Mouse (Mus musculus) CH12.LX (cell line): ENCODE measurements at regions not wholly inside any gene's neighbourhood (a gene's known extent, or its start where the extent isn't known, plus 50 kb on each side); places are given as distances from the start of the nearest gene placed in this dataset.

Experiments used
- DNase-seq: peaks from one replicate; pipeline ENCODE4 v3.0.0-alpha.2; 2013; ENCODE audit errors: extremely low read depth
- H3K27ac ChIP-seq: 2 replicates; pipeline ENCODE4 v1.5.1; 2012; ENCODE audit warnings: low read depth, mild to moderate bottlenecking, control low read depth, moderate library complexity; ENCODE audit not compliant: insufficient read depth
- H3K27me3 ChIP-seq: replicated peaks from 2 replicates; pipeline ENCODE3; 2012; ENCODE audit warnings: inconsistent platforms
- H3K36me3 ChIP-seq, 2 experiments: replicated peaks in 1 of 2; 2 replicates each; pipeline versions ENCODE3 to v1.6.1; 2012; ENCODE audit warnings: inconsistent platforms in 1 of 2, low read length in 1 of 2, mild to moderate bottlenecking in 1 of 2, mixed read lengths in 1 of 2, moderate library complexity in 1 of 2; ENCODE audit not compliant: control insufficient read depth in 1 of 2, insufficient read depth in 1 of 2
- H3K4me1 ChIP-seq, 2 experiments: 2 replicates each; pipeline ENCODE4 v1.6.1; 2012; ENCODE audit warnings: inconsistent platforms in 1 of 2, moderate library complexity in 1 of 2; ENCODE audit not compliant: insufficient read depth in 2 of 2, control insufficient read depth in 1 of 2
- H3K4me2 ChIP-seq: 2 replicates; pipeline ENCODE4 v1.6.1; 2012; ENCODE audit warnings: low read depth, mild to moderate bottlenecking, control low read depth; ENCODE audit not compliant: poor library complexity, insufficient read depth, severe bottlenecking
- H3K4me3 ChIP-seq, 3 experiments: fragments of 150-350 bp in 1 of 3; sonication (generic) in 1 of 3; replicated peaks in 1 of 3; 2 replicates each; pipeline versions ENCODE3 to v1.5.1; 2011 to 2012; ENCODE audit warnings: low read depth in 2 of 3, low read length in 2 of 3, mild to moderate bottlenecking in 2 of 3, moderate library complexity in 2 of 3, control low read depth in 1 of 3, improper control_type of control experiment in 1 of 3, inconsistent platforms in 1 of 3, mixed read lengths in 1 of 3; ENCODE audit not compliant: poor library complexity in 1 of 3
- H3K79me2 ChIP-seq: replicated peaks from 2 replicates; pipeline ENCODE4 v1.6.1; 2012; ENCODE audit warnings: mild to moderate bottlenecking, moderate library complexity; ENCODE audit not compliant: control insufficient read depth, poor library complexity, insufficient read depth, severe bottlenecking; ENCODE audit errors: extremely low read depth
- H3K9ac ChIP-seq: 2 replicates; pipeline ENCODE4 v1.6.1; 2012; ENCODE audit warnings: low read depth, mild to moderate bottlenecking, control low read depth, moderate library complexity; ENCODE audit not compliant: insufficient read depth
- H3K9me3 ChIP-seq: replicated peaks from 2 replicates; pipeline ENCODE3; 2012; ENCODE audit warnings: low read length, inconsistent platforms, mixed read lengths
- CHD2 ChIP-seq: IDR thresholded peaks from 2 replicates; pipeline ENCODE4 v1.6.1; 2011; ENCODE audit warnings: low read length, improper control_type of control experiment
- CTCF ChIP-seq, 2 experiments: IDR thresholded peaks in 1 of 2; conservative IDR thresholded peaks in 1 of 2; 2 replicates each; pipeline ENCODE4 v1.5.1; 2011 to 2012; ENCODE audit warnings: low read depth in 2 of 2, low read length in 2 of 2, improper control_type of control experiment in 1 of 2, inconsistent platforms in 1 of 2, mild to moderate bottlenecking in 1 of 2, moderate library complexity in 1 of 2
- ELF1 ChIP-seq: IDR thresholded peaks from 2 replicates; pipeline ENCODE4 v1.6.1; 2014; ENCODE audit warnings: low read depth, mild to moderate bottlenecking, inconsistent platforms, low read length, improper control_type of control experiment
- EP300 ChIP-seq: IDR thresholded peaks from 2 replicates; pipeline ENCODE4 v1.6.1; 2011; ENCODE audit warnings: low read length, improper control_type of control experiment
- ETS1 ChIP-seq: conservative IDR thresholded peaks from 2 replicates; pipeline ENCODE4 v1.6.1; 2012; ENCODE audit warnings: low read depth, mild to moderate bottlenecking, inconsistent platforms, low read length, improper control_type of control experiment, moderate library complexity
- GABPA ChIP-seq: IDR thresholded peaks from 2 replicates; pipeline ENCODE4 v1.6.1; 2012; ENCODE audit warnings: low read depth, low read length, improper control_type of control experiment, inconsistent platforms; ENCODE audit not compliant: insufficient replicate concordance
- HCFC1 ChIP-seq: IDR thresholded peaks from 2 replicates; pipeline ENCODE4 v1.6.1; 2012; ENCODE audit warnings: low read depth, mild to moderate bottlenecking, inconsistent platforms, low read length, improper control_type of control experiment
- JUN ChIP-seq: IDR thresholded peaks from 2 replicates; pipeline ENCODE4 v1.6.1; 2011; ENCODE audit warnings: low read depth, mild to moderate bottlenecking, low read length, improper control_type of control experiment, moderate library complexity; ENCODE audit not compliant: insufficient read depth
- JUND ChIP-seq: conservative IDR thresholded peaks from 2 replicates; pipeline ENCODE4 v1.6.1; 2011; ENCODE audit warnings: low read depth, low read length, improper control_type of control experiment
- MAZ ChIP-seq: IDR thresholded peaks from 2 replicates; pipeline ENCODE4 v1.6.1; 2012; ENCODE audit warnings: low read depth, mild to moderate bottlenecking, inconsistent platforms, low read length, improper control_type of control experiment, moderate library complexity
- POLR2AphosphoS2 ChIP-seq: IDR thresholded peaks from 2 replicates; pipeline ENCODE4 v1.6.1; 2011; ENCODE audit warnings: low read depth, low read length, improper control_type of control experiment
- RAD21 ChIP-seq: IDR thresholded peaks from 2 replicates; pipeline ENCODE4 v1.6.1; 2011; ENCODE audit warnings: low read depth, mild to moderate bottlenecking, low read length, improper control_type of control experiment, moderate library complexity
- RCOR1 ChIP-seq: conservative IDR thresholded peaks from 2 replicates; pipeline ENCODE4 v1.6.1; 2012; ENCODE audit warnings: low read depth, mild to moderate bottlenecking, inconsistent platforms, low read length, improper control_type of control experiment
- SMC3 ChIP-seq: IDR thresholded peaks from 2 replicates; pipeline ENCODE4 v1.6.1; 2011; ENCODE audit warnings: low read depth, low read length, improper control_type of control experiment
- UBTF ChIP-seq: IDR thresholded peaks from 2 replicates; pipeline ENCODE4 v1.6.1; 2012; ENCODE audit warnings: low read depth, mild to moderate bottlenecking, inconsistent platforms, low read length, improper control_type of control experiment, moderate library complexity
- USF1 ChIP-seq: IDR thresholded peaks from 2 replicates; pipeline ENCODE4 v1.6.1; 2014; ENCODE audit warnings: low read depth, mild to moderate bottlenecking, inconsistent platforms, low read length, improper control_type of control experiment
- USF2 ChIP-seq: conservative IDR thresholded peaks from 2 replicates; pipeline ENCODE4 v1.6.1; 2011; ENCODE audit warnings: low read depth, low read length, improper control_type of control experiment
- ZC3H11A ChIP-seq: IDR thresholded peaks from 2 replicates; pipeline ENCODE4 v1.6.1; 2012; ENCODE audit warnings: low read depth, mild to moderate bottlenecking, inconsistent platforms, low read length, improper control_type of control experiment
- dilution Hi-C: fragments of 300-500 bp; cut with MboI; formaldehyde crosslinking; loops from 2 replicates; pipeline ENCODE4 v1.14.3; 2020; ENCODE audit warnings: low sequenced_read_pairs; ENCODE audit not compliant: extremely low pct_unique_long_range_greater_than_20kb, extremely low pct_ligation_motif_present
- in situ Hi-C: fragments of 300-500 bp; cut with MboI; formaldehyde crosslinking; loops from 3 replicates; pipeline ENCODE4 v1.14.3; 2019; ENCODE audit warnings: low sequenced_read_pairs, low pct_ligation_motif_present, low pct_unique_long_range_greater_than_20kb, mixed read lengths

- H3K4me2 ChIP-seq, result no peak overlapping the region
- no peak for DNase-seq
- TF ChIP-seq MAZ (no peak), GABPA (no peak), JUND (no peak), CTCF (conservative IDR thresholded peaks at IDR 0.05 in 1 of 2, IDR thresholded peaks at IDR 0.05 in 1 of 2; ENCODE audit: low read depth in 2 of 2, low read length in 2 of 2) (no peak), JUN (no peak), ELF1 (no peak), USF1 (no peak), SMC3 (no peak), USF2 (no peak), POLR2AphosphoS2 (no peak), UBTF (no peak)
- H3K9me3 ChIP-seq, result no peaks in the 10 kb centered on the region
- H3K4me3 ChIP-seq, result no peak overlapping the region
- dilution Hi-C loops, result no loop called here
- H3K4me1 ChIP-seq, result peaks cover 0 to 25% of the 10 kb centered on the region in 2 experiments; a peak in 3 of 4 replicates
- no peaks in the 10 kb centered on the region for H3K27me3 ChIP-seq
- no peak overlapping the region for H3K9ac ChIP-seq
- H3K36me3 ChIP-seq, result no peaks in the 10 kb centered on the region
- no peaks in the 10 kb centered on the region for H3K79me2 ChIP-seq
- in situ Hi-C loops, result no loop called here
- H3K27ac ChIP-seq, result no peak overlapping the region
These were observed 103.6 kb upstream of the Tmem164 start for GRCm38 (mm10) chrX:142577449-142578081.

DNA sequence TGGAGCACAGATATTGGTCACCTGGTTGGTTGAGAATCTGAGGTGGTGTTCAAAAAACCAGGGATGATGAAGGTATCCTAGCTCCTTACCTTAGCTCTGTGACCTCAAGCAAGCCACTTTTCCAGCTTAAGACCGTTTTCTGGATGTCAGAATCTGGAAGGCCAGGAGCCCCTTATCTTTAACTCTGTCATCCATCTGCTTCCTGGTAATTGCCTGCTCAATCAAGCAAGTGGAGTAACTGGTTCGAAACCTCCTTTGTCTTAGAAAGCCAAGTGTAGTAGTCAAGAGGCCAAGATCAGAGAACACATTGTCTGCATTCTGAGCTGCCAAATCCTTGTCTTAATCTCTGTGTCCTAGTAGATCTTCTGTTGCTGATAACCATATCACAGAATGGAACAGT, 95.9 kb upstream of the Tmem164 start:
- DNase-seq, result no peak
- H3K79me2 ChIP-seq, result no peaks in the 10 kb centered on the region
- no peak overlapping the region for H3K27ac ChIP-seq
- TF ChIP-seq ETS1, result no peak
- TF ChIP-seq RAD21, result no peak
- TF ChIP-seq CHD2, result no peak
- no peak for TF ChIP-seq EP300
- TF ChIP-seq, all 38 proteins: peak for 0
- Histone ChIP-seq H3K9me3 (no peaks in the 10 kb centered on the region), H3K36me3 (no peaks in the 10 kb centered on the region), H3K27me3 (no peaks in the 10 kb centered on the region), H3K4me2 (no peak overlapping the region), H3K4me3 (no peak overlapping the region), H3K4me1 (no peaks in the 10 kb centered on the region), H3K9ac (no peak overlapping the region)
- in situ Hi-C loops, result no loop called here
- dilution Hi-C loops, result no loop called here

- H3K9ac ChIP-seq, result no peak overlapping the region
- DNase-seq, result no peak
- peaks cover 3 to 11% of the 10 kb centered on the region in 2 experiments; a peak in 2 of 4 replicates for H3K4me1 ChIP-seq
- H3K4me3 ChIP-seq, result no peak overlapping the region
- no peak overlapping the region for H3K4me2 ChIP-seq
- in situ Hi-C loops, result no loop called here
- H3K36me3 ChIP-seq, result no peaks in the 10 kb centered on the region
- no peak for TF ChIP-seq RCOR1
- no peak for TF ChIP-seq HCFC1
- TF ChIP-seq GABPA, result no peak
- no peak for TF ChIP-seq EP300
- no peak for TF ChIP-seq ZC3H11A
- no peak for TF ChIP-seq JUN
- H3K9me3 ChIP-seq, result no peaks in the 10 kb centered on the region
- dilution Hi-C loops, result no loop called here
- H3K79me2 ChIP-seq, result no peaks in the 10 kb centered on the region
- H3K27me3 ChIP-seq, result no peaks in the 10 kb centered on the region
- H3K27ac ChIP-seq, result no peak overlapping the region
These were observed 81.8 kb upstream of the Tmem164 start for GRCm38 (mm10) chrX:142599377-142599776.
